Mouse (Mus musculus) kidney, postnatal 14 days (tissue): Measurements from ENCODE around the gene BC024978.

Source experiments
- DNase-seq: peaks from one replicate; pipeline ENCODE4 v3.0.0; 2022; ENCODE audit warnings: mixed read lengths

The BC024978 gene

GRCm38 (mm10) chr7:27195681-27196611, at the start of gene BC024978, which contains the start of gene Snrpa:
TSS of gene BC024978 (plus strand) at chr7:27195781.
TSS of gene Snrpa (minus strand) at chr7:27196271.
- DNase-seq = peak; percentile 99

- peak; percentile 85 for DNase-seq
These were observed 42.3 kb upstream of the BC024978 start, which contains the start of gene Cyp2t4 for GRCm38 (mm10) chr7:27153205-27153764. TSS of gene Cyp2t4 (plus strand) at chr7:27153714.

GRCm38 (mm10) chr7:27156005-27156404, 39.6 kb upstream of the BC024978 start:
- DNase-seq = no peak

- DNase-seq = no peak
These were observed 37.4 kb upstream of the BC024978 start for GRCm38 (mm10) chr7:27158171-27158570.

- DNase-seq = no peak
These were observed 36.3 kb upstream of the BC024978 start for GRCm38 (mm10) chr7:27159256-27159655.

- DNase-seq = peak; percentile 93
These were observed 35.7 kb upstream of the BC024978 start for GRCm38 (mm10) chr7:27159882-27160281.

GRCm38 (mm10) chr7:27160921-27161320, 34.7 kb upstream of the BC024978 start:
- no peak for DNase-seq

- no peak for DNase-seq
These were observed 33.8 kb upstream of the BC024978 start for GRCm38 (mm10) chr7:27161744-27162143.

GRCm38 (mm10) chr7:27162780-27163449, 32.7 kb upstream of the BC024978 start:
- DNase-seq = no peak

GRCm38 (mm10) chr7:27163450-27163805, 32.2 kb upstream of the BC024978 start:
- no peak for DNase-seq

GRCm38 (mm10) chr7:27164112-27164947, 31.3 kb upstream of the BC024978 start:
- DNase-seq = no peak

- peak; percentile 45 for DNase-seq
These were observed 30.4 kb upstream of the BC024978 start for GRCm38 (mm10) chr7:27165007-27165655.

GRCm38 (mm10) chr7:27165696-27166095, 29.9 kb upstream of the BC024978 start:
- no peak for DNase-seq

GRCm38 (mm10) chr7:27166229-27166613, 29.4 kb upstream of the BC024978 start:
- peak; percentile 95 for DNase-seq

GRCm38 (mm10) chr7:27166614-27167474, 28.7 kb upstream of the BC024978 start, which contains the start of gene Egln2:
TSS of gene Egln2 (minus strand) at chr7:27166802.
- DNase-seq = peak; percentile 97

GRCm38 (mm10) chr7:27167475-27168094, 28.0 kb upstream of the BC024978 start:
- no peak for DNase-seq

GRCm38 (mm10) chr7:27168371-27168770, 27.2 kb upstream of the BC024978 start:
- DNase-seq = no peak

- DNase-seq = no peak
These were observed 24.6 kb upstream of the BC024978 start for GRCm38 (mm10) chr7:27170981-27171380.

- DNase-seq = no peak
These were observed 21.1 kb upstream of the BC024978 start for GRCm38 (mm10) chr7:27174496-27174895.

- DNase-seq = no peak
These were observed 20.7 kb upstream of the BC024978 start for GRCm38 (mm10) chr7:27174896-27175295.
